Mouse (Mus musculus): Measurements from ENCODE around the gene Eef2kmt.
"Not testable (repeated sequence)": the region's sequence is repeated elsewhere in the genome, so short reads cannot be mapped to it uniquely, and the experiment has no call there.

Gene Eef2kmt

DNA sequence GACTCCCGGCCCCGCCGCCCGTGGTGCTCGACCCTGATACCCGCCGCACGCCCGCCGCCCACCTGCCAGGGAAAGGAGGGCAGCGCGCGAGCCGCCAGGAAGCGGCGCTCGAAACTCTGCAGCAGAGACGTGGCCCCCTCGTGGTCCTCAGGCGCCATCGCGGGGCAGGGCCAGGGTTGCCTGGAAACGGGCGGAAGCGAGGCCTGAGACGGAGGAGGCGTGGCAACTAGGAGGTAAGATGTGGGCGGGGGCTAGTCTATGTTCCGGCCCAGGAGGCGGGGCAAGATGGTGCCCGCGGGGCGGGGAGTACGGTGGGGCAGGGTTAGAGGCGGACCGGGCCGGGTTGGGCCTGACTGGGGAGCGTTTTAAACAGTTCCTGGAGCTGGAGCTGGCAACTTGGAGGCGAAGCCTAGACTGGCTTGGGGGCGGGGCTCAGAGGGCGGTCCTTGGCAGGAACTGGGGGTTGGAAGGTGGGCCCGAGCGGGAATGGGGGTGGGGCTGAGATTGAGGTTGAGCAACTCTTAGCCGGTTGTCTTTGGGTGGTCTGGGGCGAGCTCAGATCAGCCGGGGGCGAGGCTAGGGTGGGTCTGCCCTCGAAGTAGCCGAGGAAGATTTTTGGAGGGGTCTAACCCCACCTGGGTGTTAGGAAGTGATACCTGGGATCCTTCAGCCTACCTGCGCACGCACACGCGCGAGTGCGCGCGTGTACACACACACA is at the start of gene Eef2kmt:
Gene Eef2kmt, minus strand, starts transcription at position 205 of the 718 bp plus-strand sequence.
- DNase-seq (ENCODE audit: low spot score) = peak; percentile 99

DNA sequence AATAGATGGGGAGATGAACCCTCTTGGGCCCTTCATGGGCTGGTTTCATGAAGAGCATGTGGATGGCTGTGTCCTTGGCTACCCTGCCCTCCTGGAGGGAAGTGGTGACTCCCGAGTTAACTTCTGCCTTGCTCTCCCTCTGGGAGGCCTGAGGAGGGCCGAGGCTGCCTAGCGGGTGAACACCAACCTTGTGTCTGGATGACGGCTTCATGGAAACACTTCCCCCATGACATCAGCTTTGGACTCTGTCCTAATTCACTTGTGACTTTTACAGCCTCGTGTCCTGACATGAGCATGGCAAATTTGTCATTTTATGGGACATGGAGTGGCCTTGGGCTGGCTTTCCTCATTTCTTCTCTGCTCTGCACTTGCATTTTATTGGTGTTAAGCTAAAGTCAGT is 39.5 kb upstream of the Eef2kmt start:
- no peak for DNase-seq (ENCODE audit: low spot score)

GRCm38 (mm10) chr16:5285376-5285775 is 29.6 kb upstream of the Eef2kmt start:
- no peak for DNase-seq (ENCODE audit: low spot score)

DNA sequence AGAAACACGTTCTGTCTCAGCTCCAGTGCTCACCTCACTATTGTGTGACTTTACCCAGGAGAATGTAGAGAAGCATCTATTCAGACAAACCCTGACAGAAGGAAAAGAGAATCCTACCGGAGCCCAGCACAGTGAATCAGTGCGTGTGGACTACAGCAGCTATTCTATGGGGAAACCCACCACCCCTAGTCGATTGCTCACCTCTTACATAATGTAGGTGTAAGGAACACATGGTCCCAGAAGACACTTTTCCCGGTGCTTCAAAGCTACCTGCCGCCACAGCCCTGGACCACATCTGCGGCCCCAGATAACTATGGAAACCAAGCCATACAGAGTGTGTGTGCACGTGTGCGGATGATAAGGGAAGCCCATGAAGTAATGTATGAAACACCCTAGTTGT is 26.9 kb upstream of the Eef2kmt start:
- no peak for DNase-seq (ENCODE audit: low spot score)

GRCm38 (mm10) chr16:5279571-5280222 is 23.9 kb upstream of the Eef2kmt start:
- DNase-seq (ENCODE audit: low spot score) = no peak

DNA sequence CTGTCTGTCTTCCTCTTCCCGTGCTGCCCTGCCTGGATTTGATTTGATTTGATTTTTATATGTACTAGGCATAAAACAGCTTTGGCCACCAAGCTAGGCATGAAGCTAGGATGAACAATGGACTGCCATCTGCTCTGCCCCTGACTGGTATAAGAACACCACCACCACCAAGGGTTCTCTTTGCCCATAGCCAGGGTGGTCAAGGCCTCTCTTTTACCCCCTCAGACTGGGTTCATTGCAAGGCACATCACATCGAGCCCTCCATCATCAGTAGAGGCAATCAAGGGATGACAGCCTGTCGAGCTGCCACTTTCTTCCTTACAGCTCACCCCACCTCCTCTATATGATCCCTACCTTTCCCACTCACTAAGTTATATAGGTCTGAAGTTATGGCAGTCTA is 16.6 kb upstream of the Eef2kmt start:
- DNase-seq (ENCODE audit: low spot score) = no peak

- DNase-seq (ENCODE audit: low spot score) = no peak
Observed at GRCm38 (mm10) chr16:5271411-5272035, 15.7 kb upstream of the Eef2kmt start.

DNA sequence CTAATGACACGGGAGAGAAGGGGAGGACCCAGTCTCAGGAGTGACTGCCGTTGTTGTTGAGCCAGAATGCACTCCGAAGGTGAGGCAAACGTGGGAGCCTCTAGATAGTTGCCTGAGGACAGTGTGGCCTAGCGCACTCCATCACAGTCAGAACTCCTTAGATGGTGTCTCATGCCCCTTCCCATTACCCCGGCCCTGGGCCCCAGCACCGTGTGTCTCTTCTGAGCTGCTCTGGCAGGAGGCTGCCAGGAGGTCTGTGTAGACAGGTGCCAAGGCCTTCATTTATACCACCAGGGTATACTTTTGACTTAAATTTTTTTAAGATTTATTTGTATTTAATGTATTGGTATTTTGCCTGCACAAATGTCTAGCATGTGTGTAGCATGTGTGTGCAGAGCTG is 8.1 kb upstream of the Eef2kmt start:
- DNase-seq (ENCODE audit: low spot score) = no peak

DNA sequence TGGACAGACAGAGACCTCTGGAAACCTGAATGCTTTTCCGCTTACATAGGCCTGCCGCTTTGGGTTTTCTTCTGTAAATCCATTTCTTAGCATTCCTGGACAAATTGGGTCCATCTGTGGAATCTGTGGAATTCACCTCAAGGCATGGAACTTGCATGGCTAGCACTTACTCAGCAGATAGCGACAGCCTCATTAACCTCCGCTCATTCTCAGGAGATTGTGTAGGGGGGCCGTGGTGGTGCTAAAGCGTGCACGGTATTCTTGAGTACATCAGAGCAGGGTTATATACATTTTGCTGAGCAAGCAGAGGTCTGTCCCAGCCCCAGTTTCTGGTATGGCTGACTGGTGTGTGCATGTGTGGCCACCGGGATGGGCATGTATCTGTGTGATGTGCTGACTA is 7.4 kb upstream of the Eef2kmt start:
- no peak for DNase-seq (ENCODE audit: low spot score)

GRCm38 (mm10) chr16:5255081-5255740 is 572 bp downstream of the Eef2kmt start:
- DNase-seq (ENCODE audit: low spot score) = peak; percentile 49

DNA sequence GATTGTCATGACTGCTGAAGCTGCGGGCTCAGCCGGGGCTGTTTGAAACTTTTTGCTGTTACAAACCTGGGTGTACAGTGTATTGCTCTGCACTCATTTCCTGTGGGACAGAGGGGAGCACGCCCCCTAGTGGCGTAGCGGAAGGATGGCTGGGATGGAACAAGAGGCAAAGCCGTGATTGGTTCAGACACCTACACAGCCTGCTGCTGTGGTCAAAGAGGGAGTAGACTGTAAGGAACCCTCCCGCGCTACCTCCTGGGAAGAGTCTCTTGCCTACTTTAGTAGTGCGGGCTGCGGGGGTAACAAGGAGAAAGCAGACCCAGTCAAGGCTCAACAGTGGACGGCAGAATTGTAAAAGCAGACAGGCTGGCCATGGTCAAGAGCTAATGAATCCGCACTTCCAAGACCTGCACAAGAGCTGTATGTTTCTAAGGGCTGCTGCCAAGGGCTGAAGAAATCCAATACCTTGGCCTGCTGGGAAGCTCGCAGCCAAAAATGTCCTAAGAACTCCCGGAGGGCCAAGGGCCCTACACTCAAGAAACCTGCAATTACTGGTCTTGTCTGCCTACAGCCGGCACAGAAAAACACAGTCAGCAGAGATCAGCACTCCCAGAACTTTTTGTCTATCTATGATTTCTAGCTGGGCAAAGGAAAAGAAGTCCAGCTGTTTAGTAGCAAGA is 1.3 kb downstream of the Eef2kmt start:
- peak; percentile 88 for DNase-seq (ENCODE audit: low spot score)

DNA sequence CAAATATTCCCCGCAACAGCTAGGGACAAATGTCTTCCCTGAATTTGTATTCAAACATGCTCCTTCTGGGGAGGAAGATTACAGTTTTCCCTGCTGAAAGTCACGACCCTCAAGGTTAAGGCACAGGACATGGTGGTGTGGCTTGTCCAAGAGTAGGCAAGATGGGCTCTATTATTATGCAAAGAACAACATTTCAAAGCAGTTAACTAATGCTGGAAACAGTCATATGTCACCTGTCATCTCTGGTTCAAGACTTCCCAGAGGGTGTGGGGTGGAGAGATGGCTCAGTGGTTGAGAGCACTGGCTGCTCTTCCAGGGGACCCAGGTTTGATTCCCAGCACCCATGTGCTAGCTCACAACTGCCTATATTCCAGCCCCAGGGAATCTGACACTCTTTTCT is 3.5 kb downstream of the Eef2kmt start:
- no peak for DNase-seq (ENCODE audit: low spot score)

DNA sequence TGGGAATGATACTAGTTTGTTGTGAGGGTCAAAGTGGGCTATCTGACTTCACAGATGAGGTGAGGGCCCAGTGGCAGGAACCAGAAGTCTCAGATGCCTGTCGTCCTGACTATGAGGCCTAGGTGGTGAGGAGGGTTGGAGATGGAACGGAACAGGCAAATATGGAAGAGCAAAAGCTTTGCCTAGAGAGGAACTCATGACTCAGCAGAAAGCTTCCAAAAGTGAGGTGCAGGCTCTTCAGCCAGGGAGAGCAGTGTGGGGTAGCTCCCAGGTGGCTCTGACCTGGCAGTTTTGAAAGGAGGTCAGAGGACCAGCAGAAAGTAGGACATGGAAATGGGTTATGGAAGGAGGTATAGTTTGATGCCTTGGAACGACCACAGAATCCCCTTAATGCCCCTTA is 4.9 kb downstream of the Eef2kmt start:
- no peak for DNase-seq (ENCODE audit: low spot score)

GRCm38 (mm10) chr16:5244411-5244810 is 11.4 kb downstream of the Eef2kmt start:
- DNase-seq (ENCODE audit: low spot score) = peak; percentile 69

DNA sequence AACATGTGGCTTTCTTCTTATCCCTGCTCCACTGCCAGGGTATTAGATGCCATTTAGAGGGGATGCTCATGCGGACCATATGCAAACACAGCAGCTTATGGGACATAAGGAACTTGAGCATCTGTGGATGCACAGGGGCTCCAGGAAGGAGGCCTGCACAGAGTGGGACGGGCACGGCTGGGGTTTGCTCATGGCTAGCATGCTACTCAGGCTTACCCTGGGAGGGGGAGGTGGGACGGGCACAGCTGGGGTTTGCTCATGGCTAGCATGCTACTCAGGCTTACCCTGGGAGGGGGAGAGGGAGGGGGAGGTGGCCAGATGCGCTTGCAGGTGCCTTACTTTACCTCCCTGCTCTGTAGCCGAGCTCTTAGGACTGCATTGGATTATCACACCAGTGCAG is 12.9 kb downstream of the Eef2kmt start:
- no peak for DNase-seq (ENCODE audit: low spot score)

GRCm38 (mm10) chr16:5242355-5242754 is 13.4 kb downstream of the Eef2kmt start:
- DNase-seq (ENCODE audit: low spot score) = no peak

DNA sequence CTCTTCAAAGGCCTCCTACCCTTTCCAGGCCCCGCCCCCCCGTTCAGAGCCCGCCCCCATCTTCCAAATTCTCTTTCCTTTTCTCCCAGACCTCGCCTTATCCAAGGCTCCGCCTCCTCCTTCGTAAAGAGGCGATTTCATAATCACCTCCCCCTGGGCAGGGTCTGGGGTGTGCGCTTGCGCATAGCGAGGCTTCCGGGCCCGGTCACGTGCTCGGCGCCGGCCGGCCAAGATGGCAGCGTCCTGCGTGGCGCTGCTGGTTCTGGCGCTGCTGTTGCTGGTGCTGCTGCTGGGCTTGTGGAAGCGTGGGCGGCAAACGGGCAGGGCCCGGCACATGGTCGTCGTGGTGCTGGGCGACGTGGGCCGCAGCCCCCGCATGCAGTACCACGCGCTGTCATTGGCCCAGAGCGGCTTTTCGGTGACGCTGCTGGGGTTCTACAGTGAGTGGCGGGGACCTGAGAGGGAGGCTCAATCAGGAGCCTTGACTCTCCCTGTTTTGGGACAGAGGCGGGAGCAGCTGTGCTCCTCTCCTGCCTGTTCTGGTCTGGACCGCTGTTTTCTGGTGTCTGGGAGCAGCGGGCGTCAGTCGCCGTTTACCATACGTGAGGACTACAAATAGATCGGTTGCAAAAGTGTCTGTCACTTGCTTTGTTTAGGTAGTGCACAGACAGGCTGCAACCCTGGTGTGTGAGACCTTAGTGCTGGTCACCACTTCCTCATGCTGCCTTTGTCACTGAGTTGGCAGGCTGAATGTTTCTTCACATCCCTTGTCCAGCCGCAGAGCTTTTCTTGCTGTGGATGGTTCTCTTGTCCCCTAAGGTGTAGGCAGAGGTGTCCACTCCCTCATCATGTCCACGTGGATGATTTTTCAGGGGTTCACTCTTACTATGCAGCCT is 22.1 kb downstream of the Eef2kmt start, which contains the start of gene Alg1:
Gene Alg1, plus strand, starts transcription at position 204 of the 896 bp plus-strand sequence.
- DNase-seq (ENCODE audit: low spot score) = peak; percentile 95

DNA sequence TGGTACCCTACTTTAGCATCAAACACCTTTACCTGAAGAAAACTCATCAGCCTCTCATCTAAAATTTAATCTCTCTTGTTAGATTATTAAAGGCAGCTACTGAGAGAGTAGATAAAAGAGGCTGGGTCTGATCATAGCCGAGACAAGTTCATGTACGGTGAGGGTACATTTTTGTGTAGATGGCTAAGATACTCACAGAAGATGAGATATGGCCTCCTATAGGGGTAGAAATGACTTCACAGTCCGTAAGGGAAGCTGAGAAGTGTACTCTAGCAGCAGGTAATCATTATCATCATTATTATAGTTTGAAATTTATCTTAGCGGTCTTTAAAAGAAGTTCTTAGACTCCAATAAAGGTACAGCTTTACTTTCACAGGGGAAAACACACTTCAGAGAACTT is 22.8 kb downstream of the Eef2kmt start:
- no peak for DNase-seq (ENCODE audit: low spot score)

DNA sequence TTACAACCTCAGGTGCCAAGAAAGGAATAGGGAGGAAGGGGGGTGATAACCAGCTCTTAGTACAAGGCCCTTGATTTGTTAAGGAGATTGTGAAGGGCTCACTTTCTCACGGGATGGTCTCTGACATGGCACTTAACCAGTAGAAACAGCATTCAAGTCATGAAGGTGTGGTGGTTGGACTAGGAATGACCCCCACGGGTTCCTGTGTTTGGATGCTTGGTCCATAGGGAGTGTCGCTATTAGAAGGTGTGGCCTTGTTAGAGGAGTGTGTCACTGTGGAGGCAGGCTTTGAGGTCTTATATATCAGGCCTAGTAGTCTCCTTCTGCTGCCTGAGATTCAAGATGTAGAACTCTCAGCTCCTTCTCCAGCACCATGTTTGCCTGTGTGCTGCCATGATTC is 27.7 kb downstream of the Eef2kmt start:
- DNase-seq (ENCODE audit: low spot score) = not testable (repeated sequence)

DNA sequence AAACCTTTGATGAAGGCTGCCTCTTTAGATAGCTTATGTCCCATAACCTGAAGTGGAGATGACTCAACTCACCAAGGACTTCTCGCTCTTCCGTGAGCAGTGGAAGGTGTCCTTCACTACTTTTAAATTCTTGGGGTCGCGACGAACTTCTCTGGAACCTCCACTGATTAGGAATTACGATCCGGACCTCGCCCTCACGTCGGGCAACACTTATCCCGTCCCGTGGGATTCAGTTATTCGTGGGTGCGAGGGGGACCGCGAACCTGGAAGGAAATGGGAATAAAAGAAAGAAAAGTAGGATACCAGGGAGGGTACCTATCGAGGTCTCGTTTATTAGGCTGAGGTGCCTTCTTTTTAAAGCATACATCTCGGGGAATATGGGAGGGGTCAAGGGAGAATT is 28.3 kb downstream of the Eef2kmt start:
- DNase-seq (ENCODE audit: low spot score) = not testable (repeated sequence)

- not testable (repeated sequence) for DNase-seq (ENCODE audit: low spot score)
Observed at GRCm38 (mm10) chr16:5226534-5226933, 29.2 kb downstream of the Eef2kmt start.

Data from retina, embryonic 14.5 days (tissue).